Mouse (Mus musculus): ENCODE results near the gene Sult1c1. TPM values are rescaled to one million over a fixed set of nuclear protein-coding genes. Genes with fewer than 3 reads are reported as not detected.
"Not testable (repeated sequence)": the region's sequence is repeated elsewhere in the genome, so short reads cannot be mapped to it uniquely, and the experiment has no call there.

The Sult1c1 gene
- not detected for total RNA-seq (2021)

GRCm38 (mm10) chr17:53990574-53990973, at the start of gene Sult1c1:
Gene Sult1c1, minus strand, starts transcription at chr17:53990674.
- DNase-seq (ENCODE audit: extremely low spot score in 1 of 2, low spot score in 1 of 2) = no peak

DNA sequence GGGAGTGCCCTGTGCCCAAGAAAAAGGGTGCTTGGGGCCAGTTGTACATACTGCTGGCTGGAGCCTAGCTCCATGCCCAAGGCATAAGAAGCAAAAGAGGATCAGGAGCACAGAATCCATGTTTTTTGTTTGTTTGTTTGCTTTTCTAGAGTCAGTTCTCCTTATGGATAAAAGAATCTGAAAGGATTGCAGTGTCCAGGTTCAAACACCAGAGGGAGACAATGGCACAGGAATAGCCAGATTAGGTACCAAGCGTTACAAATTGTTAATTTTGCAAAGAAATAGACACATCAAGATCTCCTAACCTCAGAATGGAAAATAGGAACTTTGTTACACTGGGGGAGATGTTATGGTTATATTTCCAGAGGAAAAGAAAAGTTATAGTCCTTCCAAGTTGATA, 23.7 kb upstream of the Sult1c1 start:
- peak in 1 of 2 experiments; percentile 58 for DNase-seq (ENCODE audit: extremely low spot score in 1 of 2, low spot score in 1 of 2)

DNA sequence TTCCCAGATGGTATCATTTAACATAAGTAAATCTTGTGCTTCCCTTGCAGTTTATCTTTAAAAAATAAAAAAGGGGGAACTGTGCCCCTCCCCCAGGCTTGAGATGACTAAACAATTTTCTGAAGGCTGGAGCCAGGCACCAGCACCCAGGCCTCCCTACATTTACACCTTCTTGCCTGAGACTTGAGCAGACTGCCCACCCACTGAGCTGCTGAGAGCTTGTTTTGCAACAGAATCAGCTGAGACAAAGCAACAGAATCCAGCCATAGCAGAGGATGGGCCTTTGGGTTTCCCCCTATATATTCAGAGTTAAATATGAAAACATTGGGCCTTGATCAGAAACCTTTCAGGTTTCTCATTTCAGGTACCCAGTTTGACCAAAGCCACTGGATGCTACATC, 20.7 kb upstream of the Sult1c1 start:
- no peak for DNase-seq (ENCODE audit: extremely low spot score in 1 of 2, low spot score in 1 of 2)

GRCm38 (mm10) chr17:54010536-54010935, 20.1 kb upstream of the Sult1c1 start:
- DNase-seq (ENCODE audit: extremely low spot score in 1 of 2, low spot score in 1 of 2) = not testable (repeated sequence)

DNA sequence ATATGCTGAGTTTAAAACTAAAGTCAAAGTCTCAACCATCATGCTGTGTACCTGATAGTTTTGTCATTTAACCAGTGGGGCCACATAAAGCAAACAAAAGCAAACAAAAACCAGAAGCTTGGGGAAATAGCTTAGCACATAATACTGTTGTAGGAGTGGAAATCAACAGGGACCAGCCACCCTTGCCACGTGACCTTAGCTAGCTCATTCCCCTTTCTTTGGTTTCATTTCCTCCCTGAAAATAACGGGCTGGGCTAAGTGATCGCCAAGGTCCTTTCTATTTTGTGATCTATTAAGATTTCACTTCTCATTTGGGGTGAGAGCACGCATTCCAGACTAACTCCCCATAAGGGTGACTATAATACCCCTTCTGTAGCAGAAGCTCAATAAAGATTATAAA, 13.0 kb upstream of the Sult1c1 start:
- no peak for DNase-seq (ENCODE audit: extremely low spot score in 1 of 2, low spot score in 1 of 2)

DNA sequence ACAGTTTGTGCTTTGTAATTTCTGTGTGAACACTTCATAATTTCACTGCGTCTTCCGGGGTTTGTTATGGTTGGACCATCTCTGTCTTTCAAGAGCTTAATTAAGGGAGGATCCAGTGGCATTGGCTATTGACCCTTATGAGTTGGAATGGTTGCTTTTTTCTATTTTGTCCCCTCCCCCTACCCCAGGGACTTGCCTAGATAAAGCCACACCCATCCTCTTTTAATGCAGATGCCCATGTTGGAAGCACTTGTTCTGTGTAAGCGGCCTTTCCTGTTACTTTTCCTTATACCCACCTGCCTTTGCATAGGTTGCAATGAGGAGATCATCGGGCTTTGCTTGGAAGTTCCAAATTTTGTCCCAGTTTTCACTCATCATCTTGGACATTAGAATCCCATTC, 16.9 kb downstream of the Sult1c1 start:
- DNase-seq (ENCODE audit: extremely low spot score in 1 of 2, low spot score in 1 of 2) = no peak

DNA sequence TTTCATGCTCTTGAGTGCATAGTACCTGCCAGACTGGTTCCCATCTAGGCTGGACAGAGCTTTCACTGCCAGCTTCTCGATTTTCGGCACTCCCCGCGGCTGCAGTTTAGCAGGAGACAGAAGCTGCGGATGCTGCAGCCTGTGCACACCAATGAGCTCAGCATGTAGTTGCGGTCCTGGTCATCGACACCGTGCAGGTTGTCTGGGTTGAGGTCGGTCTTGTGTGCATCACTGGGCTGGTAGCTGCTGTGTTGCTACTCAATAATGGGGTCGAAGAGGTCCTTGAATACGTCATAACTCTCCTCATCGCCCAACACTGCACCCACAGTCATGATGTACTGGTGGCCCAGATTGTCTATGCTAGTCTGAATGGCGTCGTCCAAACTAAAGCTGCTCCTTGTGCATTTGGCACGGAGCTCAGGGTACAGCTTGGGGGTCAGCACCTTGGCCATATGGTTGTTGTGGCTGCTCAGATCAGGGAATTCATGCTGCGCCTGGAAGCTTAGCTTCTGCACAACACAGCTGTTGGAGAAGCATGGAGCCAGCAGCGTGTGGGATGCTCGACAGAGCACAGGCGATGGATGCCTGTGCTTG, 48.8 kb downstream of the Sult1c1 start:
- DNase-seq (ENCODE audit: extremely low spot score in 1 of 2, low spot score in 1 of 2) = no peak

DNA sequence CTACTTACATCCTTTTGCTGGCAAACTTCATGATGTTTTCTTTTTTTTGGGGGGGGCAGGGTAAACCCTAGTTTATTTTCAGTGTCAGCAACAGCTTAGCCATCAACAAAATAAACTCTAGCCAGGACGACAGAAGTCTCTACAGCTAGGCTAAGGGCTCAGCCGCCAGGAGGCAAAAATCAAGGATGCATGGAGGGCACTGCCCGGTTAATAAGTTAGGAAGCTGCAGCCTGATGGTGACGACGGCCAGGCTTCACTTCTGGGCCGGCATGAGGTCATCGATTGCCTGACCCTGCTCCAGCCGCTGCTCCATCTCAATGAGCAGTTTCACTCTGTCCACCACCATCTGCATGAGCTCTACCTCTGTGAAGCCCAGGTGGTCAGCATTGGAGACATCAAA, 49.7 kb downstream of the Sult1c1 start:
- DNase-seq (ENCODE audit: extremely low spot score in 1 of 2, low spot score in 1 of 2) = no peak

Other genes with a start within 250 kb of the Sult1c1 start
- gene Sult1c2, start 144.3 kb downstream of the Sult1c1 start, total RNA-seq (2021) = not detected